Mouse (Mus musculus): ENCODE results near the gene Dock11.

GRCm38 (mm10) chrX:35931945-35932344 lies 43.3 kb downstream of the Dock11 start:
- TF ChIP-seq POLR2A (IDR thresholded peaks at IDR 0.05; ENCODE audit: control insufficient read depth, low read depth, low read length) (no peak), CTCF (IDR thresholded peaks at IDR 0.05; ENCODE audit: control insufficient read depth, insufficient read depth, insufficient replicate concordance, low read depth, low read length) (no peak)
